Mouse (Mus musculus) E14TG2a.4 (cell line): ENCODE results near the gene Prkaa2.

Source experiments
- CTCF ChIP-seq: conservative IDR thresholded peaks from 2 replicates; pipeline ENCODE4 v1.5.1; 2014; ENCODE audit warnings: low read length
- POU5F1 ChIP-seq: IDR thresholded peaks from 2 replicates; pipeline ENCODE4 v1.6.1; 2014; ENCODE audit warnings: low read length, borderline replicate concordance

GRCm38 (mm10) chr4:105121081-105121480, 11.4 kb upstream of the Prkaa2 start:
- TF ChIP-seq CTCF (no peak), POU5F1 (no peak)
